Mouse (Mus musculus): ENCODE data around the gene Shisal2a. TPM values are rescaled to one million over a fixed set of nuclear protein-coding genes. Genes with fewer than 3 reads are reported as not detected.

Shisal2a gene
- 1.2 and 1.4 TPM in 2 replicates for polyA plus RNA-seq (2015; fragmentation: Nextera tagmentation; extraction: Ambion mirVana)

DNA sequence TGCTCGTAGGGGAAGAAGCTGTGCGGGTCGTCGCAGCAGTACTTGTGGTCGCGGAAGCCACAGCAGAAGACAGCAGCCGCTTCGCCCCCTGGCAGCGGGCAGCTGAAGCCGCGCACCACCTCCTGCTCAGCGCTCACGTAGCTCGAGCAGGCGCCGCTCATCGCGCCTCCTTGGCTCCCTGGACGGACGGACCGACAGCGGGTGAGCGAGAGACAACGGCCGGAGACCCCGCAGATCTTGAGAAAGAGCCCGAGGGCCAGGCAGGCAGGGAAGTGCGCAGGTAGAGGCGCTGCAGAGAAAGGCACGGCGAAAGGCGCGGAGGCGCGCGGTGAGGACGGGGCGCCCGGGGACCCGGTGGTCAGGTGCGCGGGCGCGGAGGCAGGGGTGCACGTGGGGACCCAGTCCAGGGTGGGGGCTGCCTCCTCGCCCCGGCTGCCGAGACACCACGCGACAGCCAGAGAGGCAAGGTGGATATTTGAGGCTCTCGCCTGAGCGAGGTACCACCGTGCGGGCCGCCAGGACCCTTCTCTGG is at the start of gene Shisal2a:
Gene Shisal2a (minus strand): TSS at position 167 of the 532 bp plus-strand sequence.
- Histone ChIP-seq H3K9me3 (replicated peaks; ENCODE audit: control insufficient read depth, low read length) (no peaks in the 10 kb centered on the region), H3K4me2 (ENCODE audit: low read depth, low read length) (peak within 1 kb of the TSS; percentile 89), H3K4me3 (replicated peaks; ENCODE audit: low read length) (peak within 1 kb of the TSS; percentile 52), H3K4me1 (ENCODE audit: control insufficient read depth, insufficient read depth, low read length) (no peaks in the 10 kb centered on the region; the same call in 1 of the 2 replicates), H3K36me3 (ENCODE audit: control insufficient read depth, insufficient read depth, low read length) (no peaks in the 10 kb centered on the region), H3K9ac (ENCODE audit: low read length) (peak within 1 kb of the TSS; percentile 75), H3K27ac (ENCODE audit: low read length) (no peak within 1 kb of the TSS), H3K27me3 (ENCODE audit: control insufficient read depth, insufficient read depth, low read length) (peaks cover 5% of the 10 kb centered on the region)
- 0 out of 2 replicates have a peak, but pooled peaks have one; percentile 9 for ATAC-seq (ENCODE audit: insufficient read depth, low FRiP score)
- 4% methylated on average over 55 of the region's 55 CpGs for WGBS

DNA sequence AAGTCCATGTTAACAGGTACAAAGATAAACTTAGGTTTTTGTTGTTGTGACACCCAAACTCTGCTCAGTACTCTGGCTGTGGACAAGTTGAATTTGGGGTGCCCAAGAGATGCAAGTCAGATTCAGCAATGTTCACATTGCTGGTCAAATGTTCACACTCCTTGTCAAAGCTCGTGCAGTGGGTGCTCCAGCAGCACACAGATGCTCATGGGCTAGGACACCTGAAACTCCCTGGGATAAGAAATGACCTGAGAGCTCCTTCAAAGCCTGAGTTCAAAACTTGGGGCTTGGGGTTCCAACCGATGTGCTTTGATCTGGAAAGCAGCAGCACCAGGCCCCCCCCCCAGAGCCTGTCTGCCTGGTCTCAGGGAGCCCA is 48.4 kb upstream of the Shisal2a start:
- Histone ChIP-seq H3K36me3 (ENCODE audit: control insufficient read depth, insufficient read depth, low read length) (no peaks in the 10 kb centered on the region), H3K4me2 (ENCODE audit: low read depth, low read length) (no peak overlapping the region), H3K4me1 (ENCODE audit: control insufficient read depth, insufficient read depth, low read length) (peaks cover 18% of the 10 kb centered on the region), H3K27ac (ENCODE audit: low read length) (no peak overlapping the region), H3K9me3 (replicated peaks; ENCODE audit: control insufficient read depth, low read length) (no peaks in the 10 kb centered on the region), H3K9ac (ENCODE audit: low read length) (no peak overlapping the region), H3K27me3 (ENCODE audit: control insufficient read depth, insufficient read depth, low read length) (no peaks in the 10 kb centered on the region), H3K4me3 (replicated peaks; ENCODE audit: low read length) (no peak overlapping the region)
- WGBS = 37% methylated on average over 2 of the region's 2 CpGs
- ATAC-seq (ENCODE audit: insufficient read depth, low FRiP score) = no peak

DNA sequence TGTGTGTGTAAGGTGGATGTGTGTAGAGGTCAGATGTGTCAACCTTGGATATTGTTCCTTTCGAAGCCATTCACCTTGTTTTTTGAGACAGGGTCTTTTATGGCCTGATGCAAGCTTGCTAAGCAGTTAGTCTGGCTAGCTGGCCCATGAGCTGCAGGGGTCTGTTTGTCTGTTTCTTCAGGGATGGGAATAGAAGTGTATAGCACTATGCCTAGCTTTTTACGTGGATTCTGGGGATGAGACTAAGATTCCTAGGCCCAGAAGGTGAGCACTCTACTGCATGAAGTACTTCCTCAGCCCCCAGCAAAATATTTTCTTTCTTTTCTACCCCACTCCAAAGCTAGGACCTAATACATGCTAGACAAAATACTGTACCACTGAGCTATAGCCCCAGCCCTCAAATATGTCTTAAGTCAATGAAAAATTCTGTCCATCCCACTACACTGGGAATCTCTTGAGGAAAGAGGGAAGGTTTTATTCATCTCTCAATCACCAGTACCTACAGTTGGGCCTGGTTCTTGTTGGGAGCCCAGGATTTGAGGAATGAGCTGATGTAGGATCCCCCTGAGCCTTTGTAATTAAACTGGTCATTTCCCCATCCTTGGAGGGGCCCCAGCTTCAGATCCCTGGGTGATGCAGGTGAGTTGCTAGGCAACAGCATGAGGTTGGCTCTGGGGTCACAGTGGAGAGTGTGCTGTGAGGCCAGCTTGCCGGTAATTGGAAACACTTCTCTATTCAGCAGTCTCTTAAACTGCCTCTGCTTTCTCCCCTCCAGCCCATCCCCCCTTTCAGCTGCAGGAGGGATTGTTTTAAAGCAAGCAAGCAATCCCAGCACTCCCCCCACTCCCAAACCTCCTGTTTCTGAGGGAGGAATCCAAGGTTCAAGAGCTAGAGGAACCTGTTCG is 47.8 kb upstream of the Shisal2a start:
- Histone ChIP-seq H3K4me3 (replicated peaks; ENCODE audit: low read length) (no peak overlapping the region), H3K36me3 (ENCODE audit: control insufficient read depth, insufficient read depth, low read length) (no peaks in the 10 kb centered on the region), H3K4me1 (ENCODE audit: control insufficient read depth, insufficient read depth, low read length) (peaks cover 18% of the 10 kb centered on the region), H3K9ac (ENCODE audit: low read length) (no peak overlapping the region), H3K27ac (ENCODE audit: low read length) (no peak overlapping the region), H3K27me3 (ENCODE audit: control insufficient read depth, insufficient read depth, low read length) (no peaks in the 10 kb centered on the region), H3K4me2 (ENCODE audit: low read depth, low read length) (no peak overlapping the region), H3K9me3 (replicated peaks; ENCODE audit: control insufficient read depth, low read length) (no peaks in the 10 kb centered on the region)
- 50% methylated on average over 4 of the region's 4 CpGs for WGBS
- ATAC-seq (ENCODE audit: insufficient read depth, low FRiP score) = no peak

DNA sequence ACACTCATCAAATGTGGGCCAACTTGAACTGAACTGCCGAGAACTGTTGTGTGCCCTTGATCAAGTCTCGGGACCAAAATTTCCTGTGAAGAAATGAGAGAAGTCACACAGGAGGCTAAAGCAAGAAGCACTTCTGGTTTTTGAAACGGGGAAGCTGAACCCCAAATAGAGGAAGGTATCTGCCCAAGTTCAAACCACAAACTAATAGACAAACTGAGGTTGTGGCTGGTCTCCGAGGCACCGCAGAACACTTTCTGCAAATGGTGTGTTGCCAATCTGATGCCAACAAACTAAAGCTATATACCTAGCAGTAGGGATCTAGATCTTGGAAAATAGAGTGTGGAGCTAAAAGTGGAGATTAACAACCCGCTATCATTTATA is 45.2 kb upstream of the Shisal2a start:
- 69% methylated on average over 6 of the region's 6 CpGs for WGBS
- H3K4me1 ChIP-seq (ENCODE audit: control insufficient read depth, insufficient read depth, low read length) = peaks cover 12% of the 10 kb centered on the region
- no peak for ATAC-seq (ENCODE audit: insufficient read depth, low FRiP score)

DNA sequence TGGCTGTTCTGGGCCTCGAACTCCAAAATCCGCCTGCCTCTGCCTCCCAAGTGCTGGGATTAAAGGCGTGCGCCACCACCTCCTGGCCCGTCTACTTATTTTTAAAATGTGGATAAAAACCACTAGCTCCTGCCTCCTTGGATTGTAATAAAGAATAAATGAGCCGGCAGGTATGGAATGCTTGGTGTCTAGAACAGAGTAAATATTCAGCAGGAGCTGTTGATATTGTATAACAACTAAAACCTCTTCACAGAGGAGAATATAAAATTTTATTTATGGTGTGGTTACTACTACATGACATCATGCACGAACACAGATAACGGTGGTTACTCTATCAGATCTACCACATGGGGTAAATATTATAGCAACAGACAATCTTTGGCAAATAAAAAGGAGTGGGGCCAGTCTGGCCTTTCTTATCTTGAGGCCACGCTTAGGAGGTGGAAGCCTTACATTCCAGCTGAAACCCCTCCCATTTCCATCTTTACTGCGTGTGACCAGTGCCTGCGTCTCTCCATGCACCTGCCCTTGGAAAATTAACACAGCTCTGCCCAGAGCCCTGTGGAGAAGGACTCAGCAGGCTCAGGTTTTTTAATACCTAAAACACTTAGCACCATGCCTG is 44.7 kb upstream of the Shisal2a start:
- no peak overlapping the region for H3K9ac ChIP-seq (ENCODE audit: low read length)
- no peak overlapping the region for H3K27ac ChIP-seq (ENCODE audit: low read length)
- peaks cover 10% of the 10 kb centered on the region for H3K4me1 ChIP-seq (ENCODE audit: control insufficient read depth, insufficient read depth, low read length)
- H3K36me3 ChIP-seq (ENCODE audit: control insufficient read depth, insufficient read depth, low read length) = no peaks in the 10 kb centered on the region
- no peaks in the 10 kb centered on the region for H3K9me3 ChIP-seq (replicated peaks; ENCODE audit: control insufficient read depth, low read length)
- H3K4me2 ChIP-seq (ENCODE audit: low read depth, low read length) = no peak overlapping the region
- H3K27me3 ChIP-seq (ENCODE audit: control insufficient read depth, insufficient read depth, low read length) = no peaks in the 10 kb centered on the region
- WGBS = 43% methylated on average over 11 of the region's 11 CpGs
- no peak overlapping the region for H3K4me3 ChIP-seq (replicated peaks; ENCODE audit: low read length)
- peak; percentile 88 for ATAC-seq (ENCODE audit: insufficient read depth, low FRiP score)

More for the DNA sequence above, 45.2 kb upstream of the Shisal2a start:
- Histone ChIP-seq H3K36me3 (ENCODE audit: control insufficient read depth, insufficient read depth, low read length) (no peaks in the 10 kb centered on the region), H3K9me3 (replicated peaks; ENCODE audit: control insufficient read depth, low read length) (no peaks in the 10 kb centered on the region), H3K27ac (ENCODE audit: low read length) (no peak overlapping the region), H3K4me2 (ENCODE audit: low read depth, low read length) (no peak overlapping the region), H3K9ac (ENCODE audit: low read length) (no peak overlapping the region), H3K27me3 (ENCODE audit: control insufficient read depth, insufficient read depth, low read length) (no peaks in the 10 kb centered on the region), H3K4me3 (replicated peaks; ENCODE audit: low read length) (no peak overlapping the region)

DNA sequence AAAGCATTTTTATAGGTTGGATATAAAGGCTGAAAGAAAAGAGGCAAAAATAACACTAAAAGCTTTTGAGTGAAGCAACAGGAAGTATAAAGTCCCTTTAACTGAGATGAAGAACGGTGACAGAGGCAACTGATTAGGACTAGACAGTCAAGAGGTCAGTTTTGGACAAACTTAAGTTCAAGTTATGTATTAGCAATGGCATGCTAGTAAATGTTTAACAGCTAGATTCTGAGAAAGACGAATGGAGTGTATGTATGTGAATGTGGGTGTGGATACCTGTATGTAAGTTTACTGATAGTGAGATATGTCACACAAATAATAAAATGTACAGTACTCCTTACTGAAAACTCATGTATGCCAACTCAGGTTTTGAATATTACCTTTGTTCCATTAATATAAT is 41.4 kb upstream of the Shisal2a start:
- Histone ChIP-seq H3K27ac (ENCODE audit: low read length) (0 out of 2 replicates have a peak overlapping the region, but pooled peaks have one; percentile 10), H3K36me3 (ENCODE audit: control insufficient read depth, insufficient read depth, low read length) (no peaks in the 10 kb centered on the region), H3K4me3 (replicated peaks; ENCODE audit: low read length) (no peak overlapping the region), H3K27me3 (ENCODE audit: control insufficient read depth, insufficient read depth, low read length) (no peaks in the 10 kb centered on the region), H3K4me1 (ENCODE audit: control insufficient read depth, insufficient read depth, low read length) (no peaks in the 10 kb centered on the region; the same call in 1 of the 2 replicates), H3K9me3 (replicated peaks; ENCODE audit: control insufficient read depth, low read length) (no peaks in the 10 kb centered on the region), H3K9ac (ENCODE audit: low read length) (no peak overlapping the region), H3K4me2 (ENCODE audit: low read depth, low read length) (no peak overlapping the region)
- no peak for ATAC-seq (ENCODE audit: insufficient read depth, low FRiP score)
- WGBS = 49% methylated on average over 2 of the region's 2 CpGs

DNA sequence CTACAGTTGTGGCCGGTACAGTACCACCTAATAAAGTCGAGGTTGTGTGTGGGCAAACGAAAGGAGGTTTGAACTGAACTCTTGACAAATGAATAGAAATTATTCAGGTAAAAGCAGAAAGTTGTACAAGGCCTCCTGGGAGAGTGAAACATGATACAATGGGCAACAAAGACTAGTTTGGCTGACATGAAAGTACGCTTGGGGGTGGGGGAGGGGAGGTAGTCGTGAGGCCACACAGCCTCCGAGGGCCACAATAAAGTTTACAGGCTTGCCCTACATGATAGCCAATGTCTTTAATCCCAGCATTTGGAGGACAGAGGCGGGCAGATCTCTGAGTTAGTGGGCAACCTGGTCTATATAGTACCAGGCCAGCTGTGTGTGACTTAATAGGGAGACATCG is 24.5 kb upstream of the Shisal2a start:
- no peak for ATAC-seq (ENCODE audit: insufficient read depth, low FRiP score)
- Histone ChIP-seq H3K4me2 (ENCODE audit: low read depth, low read length) (no peak overlapping the region), H3K27ac (ENCODE audit: low read length) (no peak overlapping the region), H3K4me3 (replicated peaks; ENCODE audit: low read length) (no peak overlapping the region), H3K36me3 (ENCODE audit: control insufficient read depth, insufficient read depth, low read length) (no peaks in the 10 kb centered on the region), H3K27me3 (ENCODE audit: control insufficient read depth, insufficient read depth, low read length) (no peaks in the 10 kb centered on the region), H3K9ac (ENCODE audit: low read length) (no peak overlapping the region), H3K4me1 (ENCODE audit: control insufficient read depth, insufficient read depth, low read length) (peaks cover 9% of the 10 kb centered on the region), H3K9me3 (replicated peaks; ENCODE audit: control insufficient read depth, low read length) (no peaks in the 10 kb centered on the region)
- 55% methylated on average over 8 of the region's 8 CpGs for WGBS

DNA sequence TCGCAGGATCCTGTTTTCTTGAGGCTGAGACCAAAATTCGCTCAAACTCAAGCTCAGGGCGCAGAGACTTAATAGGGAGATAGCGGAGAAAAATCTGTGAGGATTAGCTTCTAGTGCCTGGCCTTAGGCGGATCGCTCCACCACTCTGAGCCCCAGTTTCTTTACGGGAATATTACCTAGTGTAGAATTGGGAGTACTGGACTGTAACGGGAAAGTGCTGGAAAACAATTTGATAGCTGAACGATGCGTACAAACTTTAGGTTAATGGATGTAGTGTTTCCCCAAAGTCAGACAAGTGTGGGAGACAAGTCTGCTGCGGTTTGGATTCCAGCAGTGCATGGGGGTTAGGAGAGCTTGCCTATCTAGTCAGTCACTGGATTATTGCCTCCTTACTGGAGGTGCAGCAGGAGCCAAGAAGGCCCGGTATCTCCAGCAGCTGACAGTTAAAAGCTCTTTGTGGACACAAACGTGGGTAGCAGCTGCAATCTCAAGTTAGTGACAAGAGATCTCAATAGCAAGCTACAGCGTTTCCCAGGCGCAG is 23.8 kb upstream of the Shisal2a start, which contains the start of gene Gpx7:
Gene Gpx7 (minus strand): TSS at position 101 of the 541 bp plus-strand sequence.
- Histone ChIP-seq H3K27me3 (ENCODE audit: control insufficient read depth, insufficient read depth, low read length) (no peaks in the 10 kb centered on the region), H3K9me3 (replicated peaks; ENCODE audit: control insufficient read depth, low read length) (no peaks in the 10 kb centered on the region), H3K4me1 (ENCODE audit: control insufficient read depth, insufficient read depth, low read length) (peaks cover 9% of the 10 kb centered on the region), H3K27ac (ENCODE audit: low read length) (peak within 1 kb of the TSS; percentile 81), H3K4me3 (replicated peaks; ENCODE audit: low read length) (peak within 1 kb of the TSS; percentile 56), H3K36me3 (ENCODE audit: control insufficient read depth, insufficient read depth, low read length) (no peaks in the 10 kb centered on the region), H3K9ac (ENCODE audit: low read length) (peak within 1 kb of the TSS; percentile 87), H3K4me2 (ENCODE audit: low read depth, low read length) (peak within 1 kb of the TSS; percentile 76)
- 16% methylated on average over 15 of the region's 15 CpGs for WGBS
- ATAC-seq (ENCODE audit: insufficient read depth, low FRiP score) = 0 out of 2 replicates have a peak, but pooled peaks have one; percentile 16
